Mouse (Mus musculus) forebrain, embryonic 14.5 days (tissue): Measurements from ENCODE around the gene Clip1. TPM values are rescaled to one million over a fixed set of nuclear protein-coding genes. Genes with fewer than 3 reads are reported as not detected.

ENCODE experiments used
- ATAC-seq: fragments of 200-750 bp; cut with Nextera tagmentation; 2 replicates; pipeline ENCODE4 v1.8.0; 2017; ENCODE audit warnings: mild to moderate bottlenecking, moderate library complexity
- DNase-seq: peaks from one replicate; pipeline ENCODE4 v3.0.0-alpha.2; 2015; ENCODE audit warnings: low spot score
- H3K27ac ChIP-seq: fragments of 300-500 bp; sonication (generic); 2 replicates; pipeline ENCODE4 v1.5.1; 2014; ENCODE audit warnings: low read depth, mild to moderate bottlenecking, control low read depth, low read length, moderate library complexity
- H3K27me3 ChIP-seq: fragments of 300-500 bp; sonication (generic); replicated peaks from 2 replicates; pipeline ENCODE4 v1.6.1; 2014; ENCODE audit warnings: low read length, control low read depth, mixed read lengths; ENCODE audit not compliant: control insufficient read depth, insufficient read depth
- H3K36me3 ChIP-seq: fragments of 300-500 bp; sonication (generic); 2 replicates; pipeline ENCODE4 v1.6.1; 2014; ENCODE audit warnings: low read length, control low read depth; ENCODE audit not compliant: control insufficient read depth, insufficient read depth
- H3K4me1 ChIP-seq: fragments of 300-500 bp; sonication (generic); 2 replicates; pipeline ENCODE4 v1.6.1; 2014; ENCODE audit warnings: antibody characterized with exemption, low read length, control low read depth; ENCODE audit not compliant: control insufficient read depth, insufficient read depth
- H3K4me2 ChIP-seq: fragments of 300-500 bp; sonication (generic); 2 replicates; pipeline ENCODE4 v1.6.1; 2014; ENCODE audit warnings: mild to moderate bottlenecking, control low read depth, low read length
- H3K4me3 ChIP-seq: fragments of 300-500 bp; sonication (generic); 2 replicates; pipeline ENCODE4 v1.5.1; 2014; ENCODE audit warnings: low read depth, low read length, control low read depth
- H3K9ac ChIP-seq: fragments of 300-500 bp; sonication (generic); 2 replicates; pipeline ENCODE4 v1.6.1; 2014; ENCODE audit warnings: mild to moderate bottlenecking, low read length, control low read depth, moderate library complexity
- H3K9me3 ChIP-seq: fragments of 300-500 bp; sonication (generic); replicated peaks from 2 replicates; pipeline ENCODE4 v1.6.1; 2016; ENCODE audit warnings: low read length, control low read depth, mixed read lengths; ENCODE audit not compliant: control insufficient read depth
- WGBS: fragments of 180-500 bp; shearing (Covaris S2); extraction: QIAGEN DNeasy Blood & Tissue Kit; methylation state at CpG from one replicate; pipeline ENCODE4 v1.1.7; 2014; 5-methylcytosine and 5-hydroxymethylcytosine counted together
- polyA plus RNA-seq: library from polyadenylated mRNA; unstranded; fragments of >200 nt; fragmentation: Nextera tagmentation; extraction: Ambion mirVana; gene quantifications from 2 replicates; pipeline ENCODE4 v1.2.1, GENCODE M21; 2014

Clip1 gene
- polyA plus RNA-seq, 1 experiment from 2014 or later = 45.9 TPM

DNA sequence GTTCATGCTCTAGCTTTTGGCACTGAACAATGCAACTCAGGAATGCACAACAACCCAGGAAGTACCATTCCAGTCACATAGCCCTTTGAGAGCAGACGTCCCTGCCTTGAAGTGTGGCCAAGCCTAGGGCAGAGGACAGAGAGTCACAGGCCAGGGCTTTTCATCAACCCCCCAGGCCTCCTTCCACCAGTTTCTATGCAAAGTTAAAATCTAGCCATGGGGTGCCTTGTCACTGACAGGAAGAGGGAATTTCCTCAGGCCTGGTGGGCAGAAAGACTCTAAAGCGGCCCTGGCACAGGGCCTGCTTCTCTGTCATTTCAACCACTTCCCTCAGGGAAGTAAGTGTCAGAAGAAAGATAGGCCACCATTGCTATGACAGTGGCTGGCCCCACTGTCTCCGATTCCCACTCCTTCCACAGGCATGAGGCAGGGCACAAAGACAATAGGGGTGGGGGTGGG is 77.2 kb downstream of the Clip1 start:
- DNase-seq (no peak), ATAC-seq (no peak)
- no peak overlapping the region for H3K9ac ChIP-seq
- no peak overlapping the region for H3K4me2 ChIP-seq
- no peak overlapping the region for H3K4me3 ChIP-seq
- H3K27ac ChIP-seq = no peak overlapping the region
- no peaks in the 10 kb centered on the region for H3K4me1 ChIP-seq
- H3K27me3 ChIP-seq = no peaks in the 10 kb centered on the region
- WGBS = 81% methylated on average over 3 of the region's 3 CpGs
- H3K36me3 ChIP-seq = peaks cover 79% of the 10 kb centered on the region
- H3K9me3 ChIP-seq = no peaks in the 10 kb centered on the region

DNA sequence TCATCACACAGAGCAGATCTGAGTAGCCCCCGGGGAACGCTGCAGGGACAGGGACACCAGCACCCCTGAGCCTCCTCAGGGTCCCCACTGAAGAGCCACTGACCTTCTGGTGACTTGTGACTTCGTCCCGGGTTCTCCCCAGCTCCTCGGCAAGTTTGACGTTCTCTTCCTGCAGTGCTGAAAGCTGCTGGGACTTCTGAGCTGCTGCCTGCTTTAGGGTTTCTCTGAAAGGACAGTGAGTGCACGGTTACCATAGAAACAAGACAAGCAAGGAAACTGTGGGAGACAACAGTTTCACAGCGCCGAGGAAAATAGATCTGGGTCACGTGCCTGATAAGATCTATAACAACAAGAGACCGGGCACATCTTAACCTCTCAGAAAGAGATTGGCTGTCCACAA is 80.9 kb downstream of the Clip1 start:
- Histone ChIP-seq H3K27me3 (no peaks in the 10 kb centered on the region), H3K27ac (no peak overlapping the region), H3K4me1 (no peaks in the 10 kb centered on the region), H3K9ac (no peak overlapping the region), H3K36me3 (peaks cover 79% of the 10 kb centered on the region), H3K9me3 (no peaks in the 10 kb centered on the region), H3K4me3 (no peak overlapping the region), H3K4me2 (no peak overlapping the region)
- peak; percentile 63 for DNase-seq
- 63% methylated on average over 11 of the region's 11 CpGs for WGBS
- ATAC-seq = no peak

DNA sequence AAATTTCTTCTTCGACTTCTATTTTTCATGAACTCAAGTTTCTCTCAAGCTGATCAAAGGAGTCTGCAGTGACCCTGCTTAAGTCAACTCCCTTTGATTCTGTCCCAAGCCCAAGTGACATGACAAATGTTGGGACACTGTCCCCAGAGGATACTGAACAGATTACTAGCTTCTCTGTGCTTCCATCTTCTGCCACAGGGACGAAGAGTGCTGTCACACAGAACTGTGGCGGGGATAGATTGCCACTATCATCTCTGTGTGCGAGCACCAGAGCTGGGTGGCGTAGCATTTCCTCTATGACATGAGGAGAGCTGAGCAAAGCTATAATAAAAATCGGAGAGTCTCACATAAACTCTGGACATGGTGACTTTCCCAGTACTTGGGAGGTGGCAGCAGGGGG is 82.2 kb downstream of the Clip1 start:
- H3K27me3 ChIP-seq = no peaks in the 10 kb centered on the region
- no peak overlapping the region for H3K4me2 ChIP-seq
- H3K27ac ChIP-seq = no peak overlapping the region
- WGBS = 94% methylated on average over 6 of the region's 6 CpGs
- DNase-seq = no peak
- no peaks in the 10 kb centered on the region for H3K9me3 ChIP-seq
- no peaks in the 10 kb centered on the region for H3K4me1 ChIP-seq
- H3K9ac ChIP-seq = no peak overlapping the region
- peaks cover 76% of the 10 kb centered on the region for H3K36me3 ChIP-seq
- no peak overlapping the region for H3K4me3 ChIP-seq
- ATAC-seq = no peak

DNA sequence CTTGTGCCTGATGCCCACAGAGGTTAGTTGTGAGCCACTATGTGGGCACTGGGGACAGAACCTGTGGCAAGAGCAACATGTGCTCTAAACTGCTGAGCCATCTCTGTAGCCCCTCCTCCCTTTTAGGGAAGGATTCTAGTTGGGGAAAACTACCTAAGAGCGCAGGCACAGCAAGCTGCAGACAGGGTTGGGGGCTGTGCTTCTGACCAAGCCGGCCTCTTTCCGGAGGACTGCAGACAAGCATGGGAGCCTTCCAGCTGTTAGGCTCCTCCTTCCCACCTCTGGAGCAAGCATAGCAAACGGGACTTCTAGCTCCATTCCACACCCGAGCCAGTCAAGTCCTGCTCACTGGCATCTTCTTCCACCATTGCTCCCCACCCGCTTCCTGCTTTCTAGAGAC is 85.1 kb downstream of the Clip1 start:
- Histone ChIP-seq H3K9me3 (no peaks in the 10 kb centered on the region), H3K27ac (no peak overlapping the region), H3K27me3 (no peaks in the 10 kb centered on the region), H3K4me3 (no peak overlapping the region), H3K4me2 (no peak overlapping the region), H3K4me1 (no peaks in the 10 kb centered on the region), H3K36me3 (peaks cover 69% of the 10 kb centered on the region), H3K9ac (no peak overlapping the region)
- no peak for DNase-seq
- 59% methylated on average over 6 of the region's 6 CpGs for WGBS
- ATAC-seq = no peak

DNA sequence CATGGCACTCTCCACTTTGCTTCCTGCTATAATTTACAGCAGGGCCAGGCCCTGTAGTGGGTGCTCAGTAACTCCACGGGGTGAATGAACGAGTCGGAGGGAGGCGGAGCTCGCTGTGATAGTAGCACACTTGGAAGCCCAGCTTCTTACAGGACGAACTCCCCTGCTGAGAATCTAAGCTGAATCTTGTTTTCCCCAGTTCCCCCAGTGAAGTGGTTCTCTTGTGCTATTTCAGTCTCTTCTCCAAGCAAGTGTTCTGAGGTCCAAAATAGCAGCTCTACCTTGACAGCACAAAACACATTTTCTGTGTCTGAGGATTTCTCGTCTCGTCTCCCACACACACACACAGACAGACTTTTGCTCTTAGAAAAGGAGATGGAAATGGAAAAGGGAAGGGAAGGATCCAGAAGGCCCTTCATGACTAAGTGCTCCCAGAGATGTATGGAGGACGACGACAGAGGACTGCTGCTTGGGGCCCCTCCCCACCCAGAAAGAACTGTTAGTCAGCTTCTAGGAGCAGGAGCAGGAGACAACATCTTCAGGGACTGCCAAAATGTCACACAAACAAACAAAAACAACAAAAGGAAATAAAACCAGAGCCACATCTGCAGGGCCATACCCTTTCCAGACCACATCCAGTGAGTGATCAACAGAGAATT is 90.7 kb downstream of the Clip1 start:
- Histone ChIP-seq H3K4me3 (no peak overlapping the region), H3K4me2 (no peak overlapping the region), H3K27ac (no peak overlapping the region), H3K36me3 (peaks cover 62% of the 10 kb centered on the region), H3K9ac (no peak overlapping the region), H3K27me3 (no peaks in the 10 kb centered on the region), H3K9me3 (no peaks in the 10 kb centered on the region), H3K4me1 (no peaks in the 10 kb centered on the region)
- ATAC-seq = no peak
- WGBS = 87% methylated on average over 10 of the region's 10 CpGs
- no peak for DNase-seq

DNA sequence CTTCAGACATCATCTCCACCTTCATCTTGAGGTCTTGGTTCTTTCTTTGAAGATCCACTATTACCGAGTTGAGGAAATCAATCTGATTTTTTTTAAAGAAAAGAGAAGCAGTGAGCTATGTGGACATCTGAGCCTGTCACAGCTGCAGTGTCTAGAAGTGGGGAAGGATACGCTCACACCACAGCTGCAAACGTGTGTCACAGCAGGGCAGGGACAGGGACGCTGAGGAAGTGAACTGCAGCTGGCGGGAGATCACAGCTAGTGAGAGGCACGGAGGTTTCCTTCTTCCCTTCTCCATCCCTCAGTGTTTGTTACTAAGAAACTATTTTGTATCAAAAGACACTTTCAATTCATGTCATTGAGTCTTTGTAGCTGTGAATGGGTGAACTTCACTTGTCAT is 104.4 kb downstream of the Clip1 start:
- Histone ChIP-seq H3K9me3 (no peaks in the 10 kb centered on the region), H3K9ac (no peak overlapping the region), H3K4me3 (no peak overlapping the region), H3K27me3 (no peaks in the 10 kb centered on the region), H3K27ac (no peak overlapping the region), H3K36me3 (peaks cover 58% of the 10 kb centered on the region), H3K4me1 (no peaks in the 10 kb centered on the region), H3K4me2 (no peak overlapping the region)
- ATAC-seq (no peak), DNase-seq (no peak)
- 89% methylated on average over 6 of the region's 6 CpGs for WGBS

DNA sequence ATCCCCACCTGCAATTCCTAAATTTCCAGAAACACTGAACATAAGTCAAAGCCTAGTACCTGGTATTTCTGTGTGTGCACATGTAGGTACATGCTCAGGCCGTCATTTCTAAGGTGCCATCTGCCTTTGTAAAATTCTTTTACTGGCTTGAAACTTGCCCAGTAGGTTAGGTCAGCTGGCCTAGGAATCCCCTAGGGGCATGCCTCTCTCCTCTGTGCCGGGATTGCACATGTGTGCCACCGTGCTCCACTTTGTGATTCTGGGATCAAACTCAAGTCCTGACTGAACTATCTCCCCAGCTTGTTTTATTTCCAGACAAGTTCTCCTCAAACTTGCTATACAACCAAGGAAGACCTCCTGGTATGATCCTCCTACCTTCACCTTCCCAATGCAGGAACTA is 107.7 kb downstream of the Clip1 start:
- peaks cover 39% of the 10 kb centered on the region for H3K36me3 ChIP-seq
- no peak overlapping the region for H3K9ac ChIP-seq
- H3K27ac ChIP-seq = no peak overlapping the region
- no peaks in the 10 kb centered on the region for H3K9me3 ChIP-seq
- no peak overlapping the region for H3K4me2 ChIP-seq
- H3K27me3 ChIP-seq = no peaks in the 10 kb centered on the region
- DNase-seq (no peak), ATAC-seq (no peak)
- no peak overlapping the region for H3K4me3 ChIP-seq
- peaks cover 4% of the 10 kb centered on the region for H3K4me1 ChIP-seq
- 88% methylated on average over 3 of the region's 3 CpGs for WGBS

DNA sequence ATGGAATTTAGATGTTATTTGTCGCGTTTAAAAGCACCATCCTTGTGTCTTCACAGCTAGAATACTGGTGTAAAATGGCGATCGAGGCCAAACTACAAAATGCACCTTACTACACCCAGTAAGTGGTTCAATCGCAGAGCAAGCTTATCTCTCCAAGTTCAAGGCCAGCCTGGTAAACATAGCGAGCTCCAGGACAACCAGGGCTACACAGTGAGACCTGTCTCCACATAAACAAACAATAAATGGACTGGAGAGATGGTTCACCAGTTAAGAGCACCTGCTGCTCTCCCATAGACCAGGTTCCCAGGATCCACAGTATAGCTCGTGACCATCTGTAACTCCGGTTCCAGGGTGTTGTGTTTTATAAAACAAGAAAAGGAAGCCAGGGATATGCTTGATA is 111.1 kb downstream of the Clip1 start:
- peak overlapping the region; percentile 43 for H3K4me2 ChIP-seq
- peak overlapping the region; percentile 93 for H3K4me3 ChIP-seq
- WGBS = 64% methylated on average over 8 of the region's 8 CpGs
- DNase-seq = no peak
- no peak overlapping the region for H3K9ac ChIP-seq
- peaks cover 28% of the 10 kb centered on the region for H3K36me3 ChIP-seq
- ATAC-seq = peak; percentile 36
- no peaks in the 10 kb centered on the region for H3K27me3 ChIP-seq
- no peak overlapping the region for H3K27ac ChIP-seq
- H3K9me3 ChIP-seq = no peaks in the 10 kb centered on the region
- H3K4me1 ChIP-seq = peaks cover 8% of the 10 kb centered on the region

DNA sequence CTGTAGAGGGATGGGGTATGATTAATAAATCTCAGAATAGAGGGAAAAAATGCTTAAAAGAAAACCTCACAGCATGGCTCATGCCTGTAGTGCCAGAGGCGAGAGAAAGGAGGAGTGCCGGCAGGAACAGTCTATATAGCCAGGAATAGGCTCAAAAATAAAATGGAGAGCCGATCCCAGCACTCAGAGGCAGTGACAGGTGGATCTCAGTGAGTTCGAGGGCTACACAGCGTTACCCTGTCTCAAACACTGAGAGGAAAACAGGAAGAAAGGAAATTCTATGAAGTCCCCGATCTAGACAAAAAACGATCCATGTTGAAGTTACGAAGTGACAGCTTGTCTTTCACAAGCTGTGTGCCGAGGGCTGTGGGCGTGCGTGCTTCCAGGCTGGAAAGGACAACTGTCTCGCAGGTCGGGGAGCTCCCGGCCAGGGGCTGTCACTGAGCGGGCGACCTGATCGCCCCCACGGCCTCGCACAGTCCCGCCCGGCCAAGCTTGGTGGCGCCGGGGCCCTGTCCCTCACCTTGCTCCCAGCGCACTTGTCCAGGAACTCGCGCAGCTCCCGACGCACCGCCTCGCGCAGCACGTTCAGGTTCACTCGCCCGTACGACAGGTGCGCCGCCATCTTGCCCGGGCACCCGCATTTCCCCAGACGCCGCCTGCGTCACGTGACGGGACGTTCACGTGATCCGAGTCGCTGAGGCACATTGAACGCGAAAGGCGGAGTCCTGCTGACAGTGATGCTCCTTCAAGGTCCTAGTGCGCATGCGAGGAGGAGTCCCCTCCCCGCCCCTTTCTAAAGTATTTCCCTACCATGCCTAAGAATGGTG is 111.8 kb downstream of the Clip1 start, which contains the start of gene Vps33a:
Vps33a (minus strand) TSS at position 682 of the 830 bp plus-strand sequence.
- ATAC-seq (peak; percentile 94), DNase-seq (peak; percentile 100)
- Histone ChIP-seq H3K9ac (peak within 1 kb of the TSS; percentile 81), H3K4me2 (peak within 1 kb of the TSS; percentile 86), H3K27ac (peak within 1 kb of the TSS; percentile 61), H3K4me3 (peak within 1 kb of the TSS; percentile 93), H3K9me3 (no peaks in the 10 kb centered on the region), H3K36me3 (peaks cover 21% of the 10 kb centered on the region), H3K4me1 (peaks cover 8% of the 10 kb centered on the region), H3K27me3 (no peaks in the 10 kb centered on the region)
- WGBS = under 1% methylated on average over 54 of the region's 54 CpGs
